22 mouse cellular contexts compared by ENCODE assay signal in the genomic region with DNA sequence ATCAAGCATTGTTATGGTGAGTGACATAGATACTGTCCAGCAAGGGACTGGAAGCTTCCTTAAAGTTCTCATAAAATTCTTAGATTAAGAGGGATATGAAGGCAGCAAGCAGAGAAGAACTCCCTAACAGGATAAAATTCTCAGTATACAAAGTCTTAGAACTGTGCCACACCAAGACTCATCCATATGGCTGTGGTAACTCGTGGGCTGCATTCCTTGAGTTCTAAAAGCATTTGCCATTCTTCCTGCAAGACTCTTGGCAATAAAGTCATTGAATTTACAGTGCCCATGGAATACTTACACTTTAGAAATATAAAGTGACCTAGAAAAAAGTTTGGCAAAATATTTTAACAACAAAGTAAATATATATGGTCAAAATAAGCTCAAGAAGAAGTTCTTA.
"Had no signal": no experiment of that assay in that cellular context is flagged by ENCODE, and none has a peak within 500 bp of the region (broad histone marks: within the 10 kb centered on the region; RNA-seq: fewer than 3 reads in every experiment).

No protein-coding gene starts in this region.

- DNase-seq: cerebellum, adult 2 months; cerebellum, adult 8-10 months; cerebellum, adult 9-10 months; cerebellum, adult 9-11 months; cerebellum, postnatal 10 days; cerebellum, postnatal 14 days; cerebellum, postnatal 25 days; cerebellum, postnatal 36 days; embryo, embryonic 11 days; forebrain, postnatal 0 days; gastrocnemius, adult 2 months; gastrocnemius, postnatal 10 days; gastrocnemius, postnatal 14 days; gastrocnemius, postnatal 25 days; gastrocnemius, postnatal 36 days; heart, adult 11 months; heart, adult 18-20 months; heart, adult 2 months had no signal

- ATAC-seq: forebrain, embryonic 13.5 days; forebrain, embryonic 14.5 days; forebrain, embryonic 15.5 days; forebrain, embryonic 16.5 days; forebrain, postnatal 0 days had no signal
